Mouse (Mus musculus): ENCODE measurements around the gene Pus3.

Pus3 gene

GRCm38 (mm10) chr9:35558257-35559008 lies at the start of gene Pus3, which contains the start of gene Ddx25:
Gene Pus3, plus strand, starts transcription at chr9:35558595.
Gene Ddx25, minus strand, starts transcription at chr9:35558528.
- peak; percentile 74 for DNase-seq (ENCODE audit: low spot score)

GRCm38 (mm10) chr9:35513900-35514299 lies 44.5 kb upstream of the Pus3 start:
- no peak for DNase-seq (ENCODE audit: low spot score)

- no peak for DNase-seq (ENCODE audit: low spot score)
Measured at GRCm38 (mm10) chr9:35516182-35516581, 42.2 kb upstream of the Pus3 start.

GRCm38 (mm10) chr9:35516711-35517110 lies 41.7 kb upstream of the Pus3 start:
- no peak for DNase-seq (ENCODE audit: low spot score)

GRCm38 (mm10) chr9:35518169-35518568 lies 40.2 kb upstream of the Pus3 start, which contains the start of gene Gm1113:
Gene Gm1113, minus strand, starts transcription at chr9:35518269.
- no peak for DNase-seq (ENCODE audit: low spot score)

- DNase-seq (ENCODE audit: low spot score) = no peak
Measured at GRCm38 (mm10) chr9:35520631-35521348, 37.6 kb upstream of the Pus3 start.

GRCm38 (mm10) chr9:35522241-35522640 lies 36.2 kb upstream of the Pus3 start:
- no peak for DNase-seq (ENCODE audit: low spot score)

GRCm38 (mm10) chr9:35522821-35523515 lies 35.4 kb upstream of the Pus3 start:
- DNase-seq (ENCODE audit: low spot score) = peak; percentile 19

- peak; percentile 48 for DNase-seq (ENCODE audit: low spot score)
Measured at GRCm38 (mm10) chr9:35523541-35523940, 34.9 kb upstream of the Pus3 start.

- DNase-seq (ENCODE audit: low spot score) = peak; percentile 71
Measured at GRCm38 (mm10) chr9:35523941-35524411, 34.4 kb upstream of the Pus3 start.

- no peak for DNase-seq (ENCODE audit: low spot score)
Measured at GRCm38 (mm10) chr9:35529141-35529540, 29.3 kb upstream of the Pus3 start.

GRCm38 (mm10) chr9:35529796-35530195 lies 28.6 kb upstream of the Pus3 start:
- no peak for DNase-seq (ENCODE audit: low spot score)

- DNase-seq (ENCODE audit: low spot score) = no peak
Measured at GRCm38 (mm10) chr9:35533266-35533665, 25.1 kb upstream of the Pus3 start.

GRCm38 (mm10) chr9:35535110-35535509 lies 23.3 kb upstream of the Pus3 start:
- peak; percentile 76 for DNase-seq (ENCODE audit: low spot score)

- DNase-seq (ENCODE audit: low spot score) = no peak
Measured at GRCm38 (mm10) chr9:35535876-35536275, 22.5 kb upstream of the Pus3 start.

GRCm38 (mm10) chr9:35539001-35539750 lies 19.2 kb upstream of the Pus3 start:
- no peak for DNase-seq (ENCODE audit: low spot score)

- DNase-seq (ENCODE audit: low spot score) = no peak
Measured at GRCm38 (mm10) chr9:35541024-35541423, 17.4 kb upstream of the Pus3 start.

- DNase-seq (ENCODE audit: low spot score) = peak; percentile 82
Measured at GRCm38 (mm10) chr9:35541488-35541887, 16.9 kb upstream of the Pus3 start.

- DNase-seq (ENCODE audit: low spot score) = no peak
Measured at GRCm38 (mm10) chr9:35541941-35542340, 16.5 kb upstream of the Pus3 start.

GRCm38 (mm10) chr9:35543099-35543860 lies 15.1 kb upstream of the Pus3 start:
- no peak for DNase-seq (ENCODE audit: low spot score)

- DNase-seq (ENCODE audit: low spot score) = no peak
Measured at GRCm38 (mm10) chr9:35544666-35545065, 13.7 kb upstream of the Pus3 start.
